Mouse (Mus musculus) kidney, postnatal 25 days (tissue): ENCODE measurements around the gene Tmem45b.
"Not testable (repeated sequence)": the region's sequence is repeated elsewhere in the genome, so short reads cannot be mapped to it uniquely, and the experiment has no call there.

Experiments
- DNase-seq, 2 experiments: peaks; one replicate each; pipeline ENCODE4 v3.0.0; 2021; ENCODE audit warnings: mixed read lengths in 2 of 2

Tmem45b gene

DNA sequence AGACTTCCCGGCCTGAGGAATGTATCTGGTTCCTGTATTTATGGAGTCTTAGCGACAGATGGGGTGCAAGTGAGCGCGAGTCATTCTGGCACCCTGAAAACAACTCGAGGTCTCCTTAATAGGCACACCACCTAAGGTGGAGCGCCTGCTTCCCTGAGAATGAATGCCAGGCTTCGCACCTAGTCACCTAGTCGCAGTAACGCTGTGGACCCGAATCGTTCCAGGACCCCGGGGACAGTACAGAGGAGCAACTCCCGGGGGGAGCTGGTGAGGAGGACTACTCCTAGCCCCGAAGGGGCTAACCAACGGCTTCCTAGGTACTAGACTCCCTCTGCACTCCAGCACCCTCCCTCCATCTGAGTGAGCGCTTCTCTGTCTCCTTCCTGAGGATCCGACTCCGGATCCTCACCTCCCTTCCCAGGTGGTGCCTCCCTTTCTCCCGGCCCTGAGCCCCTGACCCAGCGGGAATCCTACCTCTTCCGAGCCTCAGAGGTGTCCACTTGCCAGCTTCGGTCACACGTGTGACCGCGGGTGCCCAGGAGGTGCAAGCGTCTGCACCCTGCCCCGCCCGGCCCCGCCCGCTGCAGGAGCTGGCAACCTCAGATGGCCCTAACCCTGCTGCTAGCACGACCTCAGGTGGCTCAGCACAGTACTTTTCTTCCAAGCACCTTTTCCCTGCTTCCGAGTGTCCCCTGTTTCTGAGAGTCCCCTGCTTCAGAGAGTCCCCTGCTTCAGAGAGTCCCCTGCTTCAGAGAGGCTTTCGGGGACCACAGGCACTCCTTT, at the start of gene Tmem45b:
Tmem45b (minus strand) TSS at position 771 of the 783 bp plus-strand sequence.
- peak; percentile 27 to 72 for DNase-seq

DNA sequence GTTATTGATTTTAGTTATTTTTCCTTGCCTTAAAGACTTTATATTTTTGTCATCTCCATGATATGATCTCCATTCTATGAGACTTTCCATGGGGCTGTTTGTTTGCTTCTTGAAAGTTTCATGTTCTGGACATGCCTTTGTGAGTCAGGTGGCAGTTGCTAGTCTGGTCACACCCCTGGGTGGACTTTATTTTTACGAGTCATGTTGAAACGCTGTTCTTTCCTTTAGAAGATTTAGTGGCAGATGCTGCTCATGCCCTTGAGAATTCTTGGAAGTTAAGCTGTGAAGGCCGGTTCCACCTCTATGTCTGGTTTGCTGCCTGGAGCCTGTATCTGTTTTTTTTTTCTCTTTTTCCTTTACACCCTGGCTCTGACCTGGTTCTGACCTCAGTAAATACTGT, 43.9 kb upstream of the Tmem45b start:
- no peak for DNase-seq

DNA sequence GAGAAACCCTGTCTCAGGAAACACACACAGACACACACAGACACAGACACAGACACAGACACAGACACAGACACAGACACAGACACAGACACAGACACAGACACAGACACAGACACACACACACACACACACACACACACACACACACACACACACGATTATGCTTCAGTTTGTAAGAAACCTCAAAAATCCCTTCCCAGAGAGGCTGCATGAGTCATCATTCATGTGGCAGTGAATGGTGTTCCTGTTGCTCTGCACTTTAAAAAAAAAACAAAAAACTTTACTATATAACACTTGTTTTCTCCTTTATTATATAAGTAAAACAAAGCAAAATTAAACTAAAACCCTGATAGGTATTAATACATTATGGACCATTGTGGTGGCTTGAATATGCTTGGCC, 37.0 kb upstream of the Tmem45b start:
- not testable (repeated sequence) for DNase-seq

DNA sequence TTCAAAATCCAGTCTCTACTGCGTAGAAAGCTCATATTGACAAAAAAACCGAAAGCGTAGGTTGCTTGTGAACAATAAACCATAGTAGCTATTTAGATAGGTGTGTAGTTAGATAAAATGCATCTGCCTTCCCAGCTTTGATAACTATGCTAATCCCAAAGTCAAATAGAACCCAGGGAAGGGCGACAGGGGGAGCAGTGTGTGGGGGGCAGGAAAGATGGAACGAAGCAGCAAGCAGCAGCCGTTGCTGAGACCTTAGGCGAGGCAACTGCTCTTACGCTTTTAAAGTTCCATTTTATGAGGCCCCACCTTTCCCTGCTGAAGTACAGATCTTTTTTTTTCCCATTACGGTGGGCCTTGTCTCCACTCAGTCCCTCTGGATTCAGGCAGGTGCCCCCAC, 1.1 kb downstream of the Tmem45b start:
- DNase-seq: no peak

DNA sequence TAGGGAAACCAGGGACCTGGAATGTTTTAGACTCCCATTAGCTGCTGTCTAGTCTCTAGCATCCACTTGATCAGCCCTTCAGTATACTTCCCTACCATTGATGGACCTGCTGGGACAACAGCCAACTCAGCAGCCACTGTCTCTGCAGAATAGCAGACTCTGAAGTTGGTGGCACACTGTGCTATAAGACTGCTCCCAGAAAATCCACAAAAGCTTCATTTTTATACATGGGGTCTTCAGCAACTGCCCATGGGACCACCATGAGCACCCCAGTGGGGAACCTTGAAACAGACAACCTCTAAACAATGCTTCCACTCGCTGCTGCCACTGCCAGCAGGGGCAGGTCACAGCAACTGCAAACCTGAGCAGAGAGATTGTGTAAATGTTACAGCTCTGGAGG, 9.9 kb downstream of the Tmem45b start:
- DNase-seq: no peak

DNA sequence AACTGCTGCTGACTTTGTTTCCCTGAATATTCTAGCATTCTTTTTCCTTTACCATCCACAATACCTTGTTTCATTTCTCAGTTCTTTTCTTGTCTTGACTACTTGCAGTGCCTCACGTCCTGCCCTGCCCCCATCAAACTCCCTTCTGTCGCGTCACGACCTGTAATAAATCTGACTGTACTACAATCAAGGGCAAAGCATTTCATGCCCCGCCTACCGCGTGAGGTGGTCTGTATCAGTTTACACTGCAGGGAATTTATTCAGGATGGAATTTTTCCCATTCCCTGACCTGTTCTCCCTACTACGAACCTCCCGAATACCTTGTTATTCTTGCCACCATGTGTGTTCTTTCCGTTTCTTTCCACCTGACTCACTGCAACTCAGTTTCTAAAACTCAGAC, 12.1 kb downstream of the Tmem45b start:
- no peak for DNase-seq

DNA sequence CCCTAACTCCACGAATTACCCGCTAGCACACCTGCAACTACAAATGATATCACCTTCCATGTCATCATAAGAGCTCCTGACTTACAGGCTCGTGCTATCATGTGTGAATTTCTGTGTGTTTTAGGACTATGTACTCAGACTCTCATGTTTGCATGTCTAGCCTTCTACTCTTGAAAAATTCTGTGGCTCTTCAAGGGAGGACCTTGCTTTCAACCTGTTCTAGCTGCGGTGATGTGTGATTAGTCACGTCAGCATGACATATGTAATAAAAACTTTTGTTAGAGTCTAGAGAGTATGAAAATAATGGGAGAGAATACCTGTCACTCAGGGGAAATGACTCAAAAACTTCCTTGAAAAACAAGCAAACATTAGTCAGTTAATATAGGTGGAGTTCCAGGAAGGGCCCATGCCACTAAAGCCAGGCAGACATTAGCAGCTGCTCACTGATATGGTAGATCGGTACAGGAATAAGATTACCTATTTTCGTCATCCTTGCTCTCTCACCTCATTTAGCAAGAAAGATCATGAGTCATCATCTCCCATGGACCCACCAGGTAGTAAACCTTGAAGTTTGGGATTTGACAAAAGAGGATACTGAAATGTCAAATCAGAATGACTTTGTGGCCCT, 15.0 kb downstream of the Tmem45b start:
- no peak for DNase-seq

DNA sequence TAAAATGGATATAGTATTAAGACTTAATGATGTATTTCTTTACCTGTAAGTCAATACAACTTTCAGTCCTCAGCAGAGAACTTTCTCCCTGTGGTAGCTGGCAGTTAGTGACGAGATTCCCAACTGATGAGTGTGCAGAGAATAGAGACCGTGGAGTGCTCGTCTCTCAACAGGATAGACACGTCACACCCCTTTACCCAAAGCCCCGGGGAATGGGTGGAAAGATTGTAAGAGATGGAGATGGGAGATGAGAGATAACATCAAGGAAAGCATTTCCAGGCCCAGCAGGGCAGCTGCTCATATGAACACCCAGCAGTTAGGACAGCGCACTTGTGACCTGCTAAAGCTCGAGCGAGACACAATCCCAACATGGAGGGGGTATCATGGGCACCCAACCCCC, 20.0 kb downstream of the Tmem45b start:
- no peak for DNase-seq

DNA sequence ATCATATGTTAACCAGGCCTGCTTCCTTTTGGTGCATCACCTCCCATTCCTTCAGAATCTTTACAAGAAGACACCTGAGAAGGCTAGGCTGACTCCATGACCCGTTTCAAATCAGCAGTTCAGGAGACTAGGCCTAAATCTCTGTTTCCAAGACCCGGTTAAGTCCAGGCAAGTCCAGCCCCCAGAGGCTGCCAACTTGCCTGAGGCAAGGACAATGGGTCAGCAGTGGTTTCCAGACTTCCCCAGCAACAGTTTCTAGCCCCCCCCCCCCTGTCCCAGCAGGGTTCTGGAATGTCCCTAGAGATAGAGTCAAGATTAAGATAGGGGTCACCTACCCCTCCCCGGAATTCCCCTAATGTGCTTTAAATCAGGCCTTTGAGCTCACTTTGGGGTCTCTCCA, 22.8 kb downstream of the Tmem45b start:
- peak in 1 of 2 experiments; percentile 54 for DNase-seq

DNA sequence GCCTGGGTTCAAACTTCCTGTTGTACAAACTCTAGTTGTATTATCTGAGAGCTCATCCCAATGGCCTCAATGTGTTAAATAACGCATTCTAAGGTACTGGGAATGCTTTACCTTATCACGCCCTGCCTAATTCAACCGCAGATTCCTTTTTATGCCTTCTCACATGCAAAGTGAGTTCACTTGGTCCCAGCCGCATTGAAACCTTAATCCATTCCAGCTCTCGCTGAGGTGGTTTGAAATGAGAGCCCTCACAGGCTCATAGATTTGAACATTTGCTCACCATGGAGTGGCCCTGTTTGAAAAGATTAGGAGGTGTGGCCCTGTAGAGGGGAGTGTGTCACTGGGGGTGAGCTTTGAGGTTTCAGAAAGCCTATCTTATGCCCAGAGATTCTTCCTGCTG, 23.9 kb downstream of the Tmem45b start:
- no peak for DNase-seq

DNA sequence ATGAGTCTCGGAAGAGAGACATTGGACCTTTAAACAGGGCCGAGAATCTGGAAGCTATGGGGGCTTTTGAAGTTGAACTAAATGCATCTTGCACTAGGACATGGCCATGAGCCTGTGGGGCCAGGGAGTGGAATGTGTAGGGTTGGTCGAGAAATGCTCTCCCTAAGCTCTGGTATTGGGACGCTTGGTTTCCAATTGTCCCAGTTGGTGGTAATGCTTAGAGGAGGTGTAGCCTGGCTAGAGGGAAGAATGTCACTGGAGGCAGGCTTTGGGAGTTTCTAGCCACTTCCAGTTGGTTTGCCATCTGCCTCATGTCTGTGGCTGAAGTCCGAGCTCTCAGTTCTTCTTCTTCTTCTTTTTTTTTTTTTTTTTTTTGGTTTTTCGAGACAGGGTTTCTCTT, 24.9 kb downstream of the Tmem45b start:
- no peak for DNase-seq

DNA sequence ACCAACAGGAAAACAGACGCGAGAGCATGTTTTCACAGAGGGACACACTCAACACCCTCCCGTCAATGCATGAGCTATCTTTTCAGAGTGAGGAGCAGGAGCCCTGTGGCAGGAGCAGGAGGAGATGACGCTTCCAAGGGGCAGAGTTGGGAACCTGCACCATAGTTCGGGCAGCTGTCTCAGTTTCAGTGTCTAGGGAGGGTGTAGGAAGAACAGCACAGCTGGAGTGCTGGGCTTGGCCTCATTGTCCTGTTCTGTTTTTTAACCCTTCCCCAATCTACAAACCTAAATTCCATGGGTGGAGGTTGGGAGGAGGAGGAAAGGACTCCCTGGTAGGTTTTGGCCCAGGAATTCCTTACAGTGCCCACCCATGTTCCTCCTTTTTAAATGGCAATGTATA, 25.4 kb downstream of the Tmem45b start:
- no peak for DNase-seq

DNA sequence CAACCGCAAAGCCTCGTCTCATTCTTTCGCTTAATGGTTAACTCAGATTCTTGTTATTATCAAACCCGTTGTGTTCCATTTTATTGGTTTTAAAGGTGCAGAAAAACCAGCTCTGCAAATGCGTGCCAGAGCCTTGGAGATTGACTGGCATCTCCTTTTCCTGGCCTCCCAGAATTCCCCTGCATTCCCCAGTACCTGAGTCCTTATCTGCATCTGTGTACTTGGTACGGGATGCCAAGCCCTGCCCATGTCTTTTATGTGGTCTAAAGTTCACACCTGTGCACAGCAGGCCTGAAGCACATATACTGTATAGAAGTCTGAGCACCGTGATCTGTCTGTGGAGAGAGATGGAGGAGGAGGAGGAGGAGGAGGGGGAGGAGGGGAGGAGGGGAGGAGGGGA, 26.4 kb downstream of the Tmem45b start:
- peak; percentile 45 to 72 for DNase-seq

DNA sequence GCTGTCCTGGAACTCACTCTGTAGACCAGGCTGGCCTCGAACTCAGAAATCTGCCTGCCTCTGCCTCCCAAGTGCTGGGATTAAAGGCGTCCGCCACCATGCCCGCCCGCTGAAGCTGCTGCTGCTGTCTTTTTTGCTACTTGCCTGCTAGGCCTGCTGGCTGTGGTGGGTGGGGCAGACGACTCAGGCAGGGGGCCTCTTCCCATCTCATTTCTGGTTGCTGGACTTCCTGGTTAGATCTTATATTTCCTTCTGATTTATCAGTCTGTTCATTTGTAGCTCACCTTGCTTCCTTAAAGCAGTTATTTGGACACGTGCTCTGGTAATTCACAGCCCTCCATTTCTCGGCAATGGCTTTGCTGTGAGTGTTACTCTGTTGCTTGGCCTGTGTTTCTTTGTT, 28.8 kb downstream of the Tmem45b start:
- no peak for DNase-seq

DNA sequence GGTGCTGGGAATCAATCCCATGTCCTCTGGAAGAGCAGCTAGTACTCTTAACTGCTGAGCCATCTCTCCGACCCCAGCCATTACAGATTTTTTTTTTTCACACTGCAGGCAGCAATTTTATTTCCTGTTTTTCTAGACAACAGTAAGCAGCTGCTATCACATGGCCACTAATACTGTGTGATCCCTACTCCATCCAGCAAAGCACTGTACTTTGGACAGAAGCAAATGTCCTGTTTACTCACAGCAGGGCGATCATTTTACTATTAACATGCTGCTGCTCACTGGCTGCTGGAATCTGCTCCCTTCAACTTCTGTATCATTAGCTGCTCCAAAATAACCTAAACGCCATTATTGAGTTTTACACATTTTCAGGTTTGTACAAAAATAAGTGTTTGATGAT, 30.8 kb downstream of the Tmem45b start:
- no peak for DNase-seq

DNA sequence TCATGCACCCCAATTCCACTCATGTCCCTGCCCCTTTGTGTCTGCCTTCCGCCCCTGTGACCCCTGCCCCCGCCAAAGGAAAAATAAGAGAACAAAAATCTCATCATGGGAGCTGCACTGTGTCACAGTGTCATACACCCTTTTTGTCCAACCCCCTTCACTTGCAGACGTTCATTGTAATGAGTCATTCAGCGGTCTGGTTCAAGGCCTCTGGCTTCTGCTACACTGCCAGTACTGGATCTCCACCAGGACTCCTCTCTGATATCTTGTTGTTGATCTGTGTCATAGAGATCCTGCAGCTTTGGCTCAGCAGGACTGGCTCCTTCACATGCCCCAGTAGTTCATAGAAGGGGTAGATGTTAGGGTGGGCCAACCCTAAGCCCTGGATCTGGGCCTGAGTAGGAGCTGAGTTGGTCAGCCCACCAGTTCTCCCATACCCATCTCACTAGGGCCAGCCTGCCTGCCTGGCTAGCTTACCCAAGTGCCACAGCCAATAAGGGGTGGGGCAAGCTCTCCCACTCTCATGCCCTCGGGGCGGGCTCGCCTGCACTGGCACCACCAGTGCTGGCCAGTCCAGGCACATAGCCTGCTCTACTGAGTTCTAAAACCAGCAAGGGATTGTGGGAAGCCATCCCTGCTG, 31.8 kb downstream of the Tmem45b start:
- peak; percentile 39 to 66 for DNase-seq

DNA sequence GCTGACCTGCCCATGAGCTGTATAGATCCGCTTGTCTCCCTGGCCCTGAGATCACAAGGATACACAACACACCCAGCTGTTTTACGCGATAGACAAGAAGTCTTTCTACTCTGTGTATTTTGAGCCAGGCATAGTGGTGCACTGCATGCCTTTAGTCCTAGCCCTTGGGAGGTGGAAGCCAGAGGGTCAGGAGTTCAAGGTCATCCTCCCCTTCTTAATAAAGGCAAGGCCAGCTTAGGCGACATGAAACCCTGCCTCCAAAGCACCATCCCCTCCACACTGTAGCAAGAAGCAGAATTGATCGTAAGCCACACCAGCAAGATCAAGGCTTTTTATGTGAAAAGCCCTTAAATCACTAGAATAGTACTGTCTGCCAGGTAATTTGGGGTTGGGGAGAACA, 32.5 kb downstream of the Tmem45b start:
- no peak for DNase-seq

DNA sequence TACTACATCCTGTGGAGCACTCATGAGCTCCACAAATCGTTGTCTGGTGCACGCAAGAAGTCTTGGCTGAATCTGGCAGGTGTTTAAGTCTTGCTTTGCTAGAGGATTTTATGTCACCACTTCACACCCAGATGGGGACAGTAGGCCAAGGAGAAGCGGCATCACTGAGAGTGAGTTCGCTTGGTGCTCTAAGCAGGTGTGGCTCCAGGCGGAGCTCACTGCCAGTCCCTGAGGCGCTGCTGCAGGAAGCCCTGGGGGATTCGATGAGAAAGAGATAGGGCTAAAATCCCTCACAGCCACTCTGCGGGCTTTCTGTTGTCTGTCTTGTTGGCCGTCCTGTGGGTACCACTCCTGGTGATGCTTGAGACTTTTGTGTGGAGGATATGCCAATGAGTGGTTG, 34.3 kb downstream of the Tmem45b start:
- no peak for DNase-seq

DNA sequence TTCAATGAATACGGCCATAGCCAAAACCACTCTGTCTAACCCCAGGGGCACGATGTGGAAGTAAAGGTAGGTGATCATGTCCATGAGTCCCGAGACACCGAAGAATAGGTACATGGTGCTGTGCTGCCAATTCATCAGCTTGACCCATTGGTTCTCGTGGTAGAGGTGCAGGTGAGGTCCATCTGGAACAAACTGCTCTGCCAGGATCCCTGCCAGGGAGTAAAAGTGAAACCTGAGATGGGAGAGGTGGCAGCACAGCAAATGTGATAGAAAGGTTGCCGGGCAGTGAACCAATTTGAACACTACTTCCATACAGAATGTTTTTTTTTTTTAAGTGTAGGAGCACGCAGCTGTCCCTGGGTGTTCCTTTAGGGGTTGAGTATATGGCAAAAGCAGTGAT, 35.3 kb downstream of the Tmem45b start:
- DNase-seq: peak; percentile 18 to 60

DNA sequence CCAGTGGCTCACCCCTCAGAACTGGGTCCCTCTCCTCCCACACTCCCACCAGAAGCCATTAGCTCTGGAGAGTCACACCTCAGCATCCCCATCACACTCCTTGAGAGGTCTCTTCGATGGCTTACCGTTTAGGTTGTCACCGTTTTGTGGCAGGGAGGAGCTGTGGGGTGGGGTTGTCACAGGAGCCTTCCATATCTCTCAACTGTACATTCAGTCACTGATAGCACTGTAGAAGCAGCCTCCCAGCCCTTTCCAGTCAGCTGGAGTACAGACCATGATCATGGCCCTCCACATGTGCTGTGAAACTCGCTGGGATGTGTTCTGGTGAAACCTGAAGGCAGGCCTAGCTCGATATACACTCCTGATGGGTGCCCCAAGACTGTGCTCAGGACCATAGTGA, 42.1 kb downstream of the Tmem45b start:
- DNase-seq: no peak

DNA sequence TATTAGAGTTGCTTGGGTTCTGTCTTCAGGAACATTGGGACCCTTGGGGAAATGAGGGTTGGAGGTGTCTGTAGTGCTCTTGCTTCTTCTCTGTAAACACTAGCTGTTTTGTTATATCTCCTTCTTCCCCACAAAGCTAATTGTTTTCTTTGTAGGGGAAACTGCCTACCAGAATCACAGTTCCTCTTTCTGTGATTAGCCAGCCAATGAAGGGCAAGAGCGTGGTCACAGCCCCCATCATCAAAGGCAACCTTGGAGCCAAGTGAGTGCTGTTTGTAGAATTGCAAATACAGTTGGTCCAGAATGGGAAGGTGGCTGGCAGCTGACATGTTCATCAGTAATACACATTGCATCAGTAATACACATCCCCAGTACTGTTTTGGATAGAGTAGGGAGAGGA, 45.4 kb downstream of the Tmem45b start:
- no peak for DNase-seq

DNA sequence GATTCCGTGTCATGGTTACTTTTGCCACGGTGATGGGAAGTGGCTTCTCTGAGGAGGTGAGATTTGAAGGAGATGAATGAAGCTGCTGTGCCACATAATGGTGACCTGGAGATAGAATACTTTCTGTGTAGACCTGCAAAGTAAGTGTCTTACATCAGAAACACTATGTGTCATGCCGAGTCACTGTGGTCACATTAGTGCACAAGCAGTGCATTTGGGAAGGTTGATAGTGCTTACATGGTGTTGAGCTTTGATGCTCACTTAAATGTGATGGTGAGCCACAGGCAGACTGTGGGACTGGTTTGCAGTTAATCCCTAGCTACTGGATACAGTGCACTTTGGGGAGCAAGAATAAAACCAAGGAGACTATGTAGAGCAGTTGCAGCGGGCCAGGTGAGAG, 52.1 kb downstream of the Tmem45b start:
- DNase-seq: no peak

DNA sequence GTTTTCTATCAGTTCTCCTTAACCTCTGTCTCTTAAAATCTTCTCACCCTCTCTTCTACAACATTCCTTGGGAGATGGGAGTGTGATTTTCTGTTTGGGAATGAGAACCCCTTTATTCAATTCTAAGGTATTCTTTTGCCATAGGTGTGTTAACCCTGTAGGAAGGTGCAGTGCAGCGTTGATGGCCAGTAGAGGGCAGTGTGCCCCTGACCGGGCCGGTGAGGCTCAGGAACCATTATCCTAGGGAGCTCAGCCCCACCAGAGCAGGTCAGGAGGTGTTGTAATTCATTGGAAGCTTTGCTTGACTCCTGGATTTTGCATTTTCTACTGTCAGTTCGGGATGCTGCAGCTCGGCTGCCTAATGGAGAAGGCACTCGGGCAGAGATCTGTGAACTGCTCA, 59.0 kb downstream of the Tmem45b start:
- DNase-seq: peak; percentile 45 to 59

DNA sequence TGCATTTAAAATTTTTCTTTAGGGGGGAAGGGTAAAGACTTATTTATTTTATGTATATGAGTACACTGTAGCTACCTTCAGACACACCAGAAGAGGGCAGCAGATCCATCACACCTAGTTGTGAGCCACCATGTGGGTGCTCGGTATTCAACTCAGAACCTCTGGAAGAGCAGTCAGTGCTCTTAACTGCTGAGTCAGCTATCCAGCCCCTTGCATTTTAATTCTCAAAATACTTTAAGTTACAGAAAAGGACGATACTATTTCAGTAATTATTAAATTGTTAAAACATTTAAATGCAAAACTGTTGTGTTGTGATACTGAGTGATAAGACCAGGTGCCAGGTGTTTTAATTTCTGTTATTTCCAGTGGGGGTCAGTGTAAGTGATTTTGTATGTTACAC, 60.0 kb downstream of the Tmem45b start:
- DNase-seq: no peak
